Mouse (Mus musculus) heart, embryonic 10.5 days (tissue): ENCODE data around the gene Thap12. TPM values are rescaled to one million over a fixed set of nuclear protein-coding genes. Genes with fewer than 3 reads are reported as not detected.
A peak's percentile ranks its signal among the peaks of the same experiment; 100 is the strongest.

Experiments used
- DNase-seq: peaks from one replicate; pipeline ENCODE4 v3.0.0-alpha.2; 2017; ENCODE audit warnings: low spot score
- H3K27ac ChIP-seq: fragments of 300-500 bp; sonication (generic); 2 replicates; pipeline ENCODE4 v1.5.1; 2016; ENCODE audit warnings: mild to moderate bottlenecking
- H3K27me3 ChIP-seq: fragments of 300-500 bp; sonication (generic); 2 replicates; pipeline ENCODE4 v1.6.1; 2016; ENCODE audit warnings: mild to moderate bottlenecking; ENCODE audit not compliant: poor library complexity, insufficient read depth, severe bottlenecking
- H3K36me3 ChIP-seq: fragments of 300-500 bp; sonication (generic); 2 replicates; pipeline ENCODE4 v1.6.1; 2016; ENCODE audit warnings: mild to moderate bottlenecking, moderate library complexity
- H3K4me1 ChIP-seq: fragments of 300-500 bp; sonication (generic); 2 replicates; pipeline ENCODE4 v1.6.1; 2016; ENCODE audit warnings: mild to moderate bottlenecking
- H3K4me3 ChIP-seq: fragments of 300-500 bp; sonication (generic); 2 replicates; pipeline ENCODE4 v1.5.1; 2016; ENCODE audit warnings: mild to moderate bottlenecking, moderate library complexity
- H3K9me3 ChIP-seq: fragments of 300-500 bp; sonication (generic); 2 replicates; pipeline ENCODE4 v1.6.1; 2016; ENCODE audit warnings: mild to moderate bottlenecking, moderate library complexity
- WGBS: fragments of 180-500 bp; shearing (Covaris S2); methylation state at CpG from one replicate; pipeline ENCODE4 v1.1.7; 2016; 5-methylcytosine and 5-hydroxymethylcytosine counted together
- polyA plus RNA-seq: library from polyadenylated mRNA; unstranded; fragments of >200 nt; fragmentation: Nextera tagmentation; extraction: Ambion mirVana; gene quantifications from 2 replicates; pipeline ENCODE4 v1.2.1, GENCODE M21; 2016

Thap12 gene
- polyA plus RNA-seq = 39.5 and 40.6 TPM in 2 replicates

- Histone ChIP-seq H3K36me3 (no peaks in the 10 kb centered on the region), H3K27me3 (no peaks in the 10 kb centered on the region), H3K9me3 (no peaks in the 10 kb centered on the region), H3K4me1 (peaks cover 24% of the 10 kb centered on the region), H3K4me3 (peak within 1 kb of the TSS; percentile 89), H3K27ac (peak within 1 kb of the TSS; percentile 95)
- DNase-seq = peak; percentile 99
- WGBS = 2% methylated on average over 64 of the region's 65 CpGs
Observed at GRCm38 (mm10) chr7:98702283-98703240, at the start of gene Thap12. Gene Thap12, plus strand, starts transcription at chr7:98703103.

GRCm38 (mm10) chr7:98655681-98656530, 47.0 kb upstream of the Thap12 start:
- no peaks in the 10 kb centered on the region for H3K27me3 ChIP-seq
- peaks cover 14% of the 10 kb centered on the region; the same call in 1 of the 2 replicates for H3K4me1 ChIP-seq
- peak overlapping the region; percentile 96 for H3K27ac ChIP-seq
- peak overlapping the region; percentile 94 for H3K4me3 ChIP-seq
- WGBS = under 1% methylated on average over 74 of the region's 74 CpGs
- peak; percentile 93 for DNase-seq
- no peaks in the 10 kb centered on the region for H3K9me3 ChIP-seq
- H3K36me3 ChIP-seq = peaks cover 22% of the 10 kb centered on the region

GRCm38 (mm10) chr7:98656531-98657221, 46.2 kb upstream of the Thap12 start, which contains the start of gene Emsy:
Gene Emsy, minus strand, starts transcription at chr7:98656783.
- Histone ChIP-seq H3K36me3 (peaks cover 18% of the 10 kb centered on the region), H3K9me3 (no peaks in the 10 kb centered on the region), H3K4me3 (peak within 1 kb of the TSS; percentile 94), H3K27ac (peak within 1 kb of the TSS; percentile 96), H3K4me1 (peaks cover 14% of the 10 kb centered on the region; the same call in 1 of the 2 replicates), H3K27me3 (no peaks in the 10 kb centered on the region)
- WGBS = under 1% methylated on average over 42 of the region's 42 CpGs
- peak; percentile 99 for DNase-seq

- peaks cover 12% of the 10 kb centered on the region; the same call in 1 of the 2 replicates for H3K4me1 ChIP-seq
- H3K9me3 ChIP-seq = no peaks in the 10 kb centered on the region
- no peak for DNase-seq
- H3K27ac ChIP-seq = no peak overlapping the region
- H3K4me3 ChIP-seq = no peak overlapping the region
- H3K36me3 ChIP-seq = no peaks in the 10 kb centered on the region
- no peaks in the 10 kb centered on the region for H3K27me3 ChIP-seq
- 64% methylated on average over 5 of the region's 5 CpGs for WGBS
Observed at GRCm38 (mm10) chr7:98665166-98665565, 37.7 kb upstream of the Thap12 start.

- H3K27me3 ChIP-seq = no peaks in the 10 kb centered on the region
- H3K9me3 ChIP-seq = no peaks in the 10 kb centered on the region
- H3K4me1 ChIP-seq = peaks cover 13% of the 10 kb centered on the region
- no peak overlapping the region for H3K4me3 ChIP-seq
- DNase-seq = no peak
- no peaks in the 10 kb centered on the region for H3K36me3 ChIP-seq
- 86% methylated on average over 6 of the region's 6 CpGs for WGBS
- no peak overlapping the region for H3K27ac ChIP-seq
Observed at GRCm38 (mm10) chr7:98665726-98666125, 37.2 kb upstream of the Thap12 start.

- H3K27me3 ChIP-seq = no peaks in the 10 kb centered on the region
- WGBS = 74% methylated on average over 6 of the region's 6 CpGs
- peaks cover 37% of the 10 kb centered on the region for H3K4me1 ChIP-seq
- H3K4me3 ChIP-seq = no peak overlapping the region
- no peaks in the 10 kb centered on the region for H3K36me3 ChIP-seq
- H3K27ac ChIP-seq = no peak overlapping the region
- no peaks in the 10 kb centered on the region for H3K9me3 ChIP-seq
- no peak for DNase-seq
Observed at GRCm38 (mm10) chr7:98667956-98668746, 34.8 kb upstream of the Thap12 start.

- DNase-seq = no peak
- Histone ChIP-seq H3K27ac (no peak overlapping the region; the same call in 1 of the 2 replicates), H3K27me3 (no peaks in the 10 kb centered on the region), H3K4me1 (peaks cover 38% of the 10 kb centered on the region), H3K36me3 (no peaks in the 10 kb centered on the region), H3K4me3 (no peak overlapping the region), H3K9me3 (no peaks in the 10 kb centered on the region)
- WGBS = 75% methylated on average over 4 of the region's 4 CpGs
Observed at GRCm38 (mm10) chr7:98670831-98671230, 32.1 kb upstream of the Thap12 start.

- H3K27me3 ChIP-seq = no peaks in the 10 kb centered on the region
- 66% methylated on average over 9 of the region's 9 CpGs for WGBS
- H3K27ac ChIP-seq = peak overlapping the region; percentile 80; the same call in 1 of the 2 replicates
- no peak overlapping the region for H3K4me3 ChIP-seq
- H3K36me3 ChIP-seq = no peaks in the 10 kb centered on the region
- DNase-seq = peak; percentile 60
- H3K9me3 ChIP-seq = no peaks in the 10 kb centered on the region
- peaks cover 38% of the 10 kb centered on the region for H3K4me1 ChIP-seq
Observed at GRCm38 (mm10) chr7:98671416-98671815, 31.5 kb upstream of the Thap12 start.

- DNase-seq = peak; percentile 93
- Histone ChIP-seq H3K36me3 (no peaks in the 10 kb centered on the region), H3K4me1 (peaks cover 38% of the 10 kb centered on the region), H3K27ac (peak overlapping the region; percentile 80), H3K9me3 (no peaks in the 10 kb centered on the region), H3K4me3 (0 out of 2 replicates have a peak overlapping the region, but pooled peaks have one; percentile 2), H3K27me3 (no peaks in the 10 kb centered on the region)
- 23% methylated on average over 11 of the region's 11 CpGs for WGBS
Observed at GRCm38 (mm10) chr7:98672241-98672955, 30.5 kb upstream of the Thap12 start.

GRCm38 (mm10) chr7:98674344-98674743, 28.6 kb upstream of the Thap12 start:
- no peaks in the 10 kb centered on the region for H3K9me3 ChIP-seq
- no peak for DNase-seq
- H3K36me3 ChIP-seq = no peaks in the 10 kb centered on the region
- no peak overlapping the region for H3K4me3 ChIP-seq
- 62% methylated on average over 4 of the region's 4 CpGs for WGBS
- peaks cover 50% of the 10 kb centered on the region for H3K4me1 ChIP-seq
- no peak overlapping the region for H3K27ac ChIP-seq
- H3K27me3 ChIP-seq = no peaks in the 10 kb centered on the region

GRCm38 (mm10) chr7:98677511-98677910, 25.4 kb upstream of the Thap12 start:
- Histone ChIP-seq H3K36me3 (no peaks in the 10 kb centered on the region), H3K27ac (peak overlapping the region; percentile 29; the same call in 1 of the 2 replicates), H3K4me3 (no peak overlapping the region), H3K4me1 (peaks cover 43% of the 10 kb centered on the region), H3K9me3 (no peaks in the 10 kb centered on the region), H3K27me3 (no peaks in the 10 kb centered on the region)
- DNase-seq = no peak
- WGBS = 90% methylated on average over 2 of the region's 2 CpGs
